Mouse (Mus musculus) gastrocnemius, postnatal 4 days (tissue): ENCODE results near the gene Gm4301. TPM values are rescaled to one million over a fixed set of nuclear protein-coding genes. Genes with fewer than 3 reads are reported as not detected.
"Not testable (repeated sequence)": the region's sequence is repeated elsewhere in the genome, so short reads cannot be mapped to it uniquely, and the experiment has no call there.

Experiments
- DNase-seq, 2 experiments: peaks; one replicate each; pipeline ENCODE4 v3.0.0; 2021 to 2022; ENCODE audit warnings: low spot score in 2 of 2, mixed read lengths in 2 of 2
- long read RNA-seq, 2 experiments: library from polyadenylated mRNA; stranded (forward); transcript quantifications; one replicate each; pipeline ENCODE4 v2.0.0; 2021
- total RNA-seq, 2 experiments: library from RNA; stranded (reverse); gene quantifications; 2 replicates each; pipeline ENCODE4 v1.2.3; 2021

Gm4301 gene
- not detected for total RNA-seq
- long read RNA-seq, experiment 1 = 0 reads
- long read RNA-seq, experiment 2 = 0 reads

DNA sequence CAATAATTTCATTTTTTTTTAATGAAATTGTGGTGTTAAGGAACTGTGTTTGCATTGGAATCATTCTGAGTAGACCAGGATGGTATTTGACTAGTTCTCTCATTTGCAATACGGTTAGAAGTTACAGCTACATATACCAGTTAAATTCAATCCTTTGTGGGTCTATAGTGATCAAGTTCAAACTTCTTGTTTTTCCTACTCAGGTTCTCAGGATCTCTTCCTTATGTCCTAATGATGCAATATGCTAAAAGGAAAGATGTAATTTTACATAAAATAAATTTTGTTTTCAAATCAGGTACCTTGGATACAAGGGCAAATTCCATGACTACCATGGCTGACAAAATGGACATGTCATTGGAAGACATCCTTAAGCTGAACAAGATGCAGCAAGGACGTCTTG is at the start of gene Gm4301:
TSS of gene Gm4301 (plus strand) at position 301 of the 400 bp plus-strand sequence.
- DNase-seq = not testable (repeated sequence)

DNA sequence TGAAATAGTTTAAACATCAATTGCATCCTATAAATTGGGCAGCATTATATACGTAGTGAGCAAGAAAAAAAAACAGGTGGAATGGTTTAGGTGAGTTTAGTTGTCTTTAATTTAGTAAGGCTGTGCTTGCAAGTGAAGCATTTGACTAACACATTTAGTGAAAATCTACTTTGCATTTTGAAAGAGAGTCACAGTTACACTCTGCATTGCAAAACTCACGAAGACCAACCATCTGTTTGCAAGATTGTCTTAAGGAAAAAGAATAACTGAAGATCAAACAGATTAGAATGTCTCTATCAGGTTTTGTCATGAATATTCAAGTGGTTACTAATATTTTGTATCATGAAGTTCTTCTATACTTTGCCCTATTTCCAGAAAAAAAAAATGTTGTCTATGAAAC is 39.4 kb upstream of the Gm4301 start:
- no peak for DNase-seq

DNA sequence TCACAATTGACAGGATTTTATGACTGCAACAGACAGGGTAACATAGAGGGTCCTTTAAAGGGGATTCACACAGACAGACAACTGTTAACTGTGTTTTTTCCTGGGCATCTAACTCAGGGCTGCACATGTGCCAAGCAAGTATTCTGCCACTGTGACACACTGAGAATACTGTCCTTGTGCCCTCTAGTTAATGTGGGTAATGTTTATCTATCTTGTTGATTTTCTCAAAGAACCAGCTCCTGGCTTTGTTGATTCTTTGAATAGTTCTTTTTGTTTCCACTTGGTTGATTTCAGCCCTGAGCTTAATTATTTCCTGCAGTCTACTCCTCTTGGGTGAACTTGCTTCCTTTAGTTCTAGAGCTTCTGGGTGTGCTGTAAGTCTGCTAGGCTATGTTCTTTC is 35.4 kb upstream of the Gm4301 start:
- not testable (repeated sequence) for DNase-seq

DNA sequence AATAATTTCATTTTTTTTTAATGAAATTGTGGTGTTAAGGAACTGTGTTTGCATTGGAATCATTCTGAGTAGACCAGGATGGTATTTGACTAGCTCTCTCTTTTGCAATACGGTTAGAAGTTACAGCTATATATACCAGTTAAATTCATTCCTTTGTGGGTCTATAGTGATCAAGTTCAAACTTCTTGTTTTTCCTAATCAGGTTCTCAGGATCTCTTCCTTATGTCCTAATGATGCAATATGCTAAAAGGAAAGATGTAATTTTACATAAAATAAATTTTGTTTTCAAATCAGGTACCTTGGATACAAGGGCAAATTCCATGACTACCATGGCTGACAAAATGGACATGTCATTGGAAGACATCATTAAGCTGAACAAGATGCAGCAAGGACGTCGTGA is 5.1 kb downstream of the Gm4301 start, which contains the start of gene Gm4302:
TSS of gene Gm4302 (plus strand) at position 301 of the 400 bp plus-strand sequence.
- DNase-seq = not testable (repeated sequence)

DNA sequence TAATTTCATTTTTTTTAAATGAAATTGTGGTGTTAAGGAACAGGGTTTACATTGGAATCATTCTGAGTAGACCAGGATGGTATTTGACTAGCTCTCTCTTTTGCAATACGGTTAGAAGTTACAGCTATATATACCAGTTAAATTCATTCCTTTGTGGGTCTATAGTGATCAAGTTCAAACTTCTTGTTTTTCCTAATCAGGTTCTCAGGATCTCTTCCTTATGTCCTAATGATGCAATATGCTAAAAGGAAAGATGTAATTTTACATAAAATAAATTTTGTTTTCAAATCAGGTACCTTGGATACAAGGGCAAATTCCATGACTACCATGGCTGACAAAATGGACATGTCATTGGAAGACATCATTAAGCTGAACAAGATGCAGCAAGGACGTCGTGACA is 10.2 kb downstream of the Gm4301 start, which contains the start of gene Gm4303:
TSS of gene Gm4303 (plus strand) at position 301 of the 400 bp plus-strand sequence.
- not testable (repeated sequence) for DNase-seq

DNA sequence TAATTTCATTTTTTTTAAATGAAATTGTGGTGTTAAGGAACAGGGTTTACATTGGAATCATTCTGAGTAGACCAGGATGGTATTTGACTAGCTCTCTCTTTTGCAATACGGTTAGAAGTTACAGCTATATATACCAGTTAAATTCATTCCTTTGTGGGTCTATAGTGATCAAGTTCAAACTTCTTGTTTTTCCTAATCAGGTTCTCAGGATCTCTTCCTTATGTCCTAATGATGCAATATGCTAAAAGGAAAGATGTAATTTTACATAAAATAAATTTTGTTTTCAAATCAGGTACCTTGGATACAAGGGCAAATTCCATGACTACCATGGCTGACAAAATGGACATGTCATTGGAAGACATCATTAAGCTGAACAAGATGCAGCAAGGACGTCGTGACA is 15.3 kb downstream of the Gm4301 start, which contains the start of gene Gm4305:
TSS of gene Gm4305 (plus strand) at position 301 of the 400 bp plus-strand sequence.
- DNase-seq = not testable (repeated sequence)

DNA sequence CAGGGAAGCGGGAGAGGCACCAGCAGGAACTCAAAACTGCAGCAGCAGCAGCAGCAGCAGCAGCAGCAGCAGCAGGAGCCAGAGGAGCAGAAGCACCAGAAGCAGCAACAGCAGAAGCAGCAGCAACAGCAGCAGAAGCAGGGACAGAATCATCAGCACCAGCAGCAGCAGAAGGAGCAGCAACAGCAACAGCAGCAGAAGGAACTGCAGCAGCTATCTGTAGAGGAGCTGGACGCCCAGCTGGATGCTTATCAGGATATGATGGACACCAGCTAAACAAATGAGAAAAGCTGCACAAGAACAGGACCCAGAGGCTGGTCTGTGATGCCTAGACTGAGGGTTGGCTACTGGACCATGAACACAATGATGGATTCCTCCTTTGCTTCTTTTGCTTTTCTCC is 21.4 kb downstream of the Gm4301 start:
- DNase-seq = peak; percentile 12 to 15

DNA sequence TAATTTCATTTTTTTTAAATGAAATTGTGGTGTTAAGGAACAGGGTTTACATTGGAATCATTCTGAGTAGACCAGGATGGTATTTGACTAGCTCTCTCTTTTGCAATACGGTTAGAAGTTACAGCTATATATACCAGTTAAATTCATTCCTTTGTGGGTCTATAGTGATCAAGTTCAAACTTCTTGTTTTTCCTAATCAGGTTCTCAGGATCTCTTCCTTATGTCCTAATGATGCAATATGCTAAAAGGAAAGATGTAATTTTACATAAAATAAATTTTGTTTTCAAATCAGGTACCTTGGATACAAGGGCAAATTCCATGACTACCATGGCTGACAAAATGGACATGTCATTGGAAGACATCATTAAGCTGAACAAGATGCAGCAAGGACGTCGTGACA is 25.6 kb downstream of the Gm4301 start, which contains the start of gene Gm4307:
TSS of gene Gm4307 (plus strand) at position 301 of the 400 bp plus-strand sequence.
- DNase-seq = not testable (repeated sequence)

DNA sequence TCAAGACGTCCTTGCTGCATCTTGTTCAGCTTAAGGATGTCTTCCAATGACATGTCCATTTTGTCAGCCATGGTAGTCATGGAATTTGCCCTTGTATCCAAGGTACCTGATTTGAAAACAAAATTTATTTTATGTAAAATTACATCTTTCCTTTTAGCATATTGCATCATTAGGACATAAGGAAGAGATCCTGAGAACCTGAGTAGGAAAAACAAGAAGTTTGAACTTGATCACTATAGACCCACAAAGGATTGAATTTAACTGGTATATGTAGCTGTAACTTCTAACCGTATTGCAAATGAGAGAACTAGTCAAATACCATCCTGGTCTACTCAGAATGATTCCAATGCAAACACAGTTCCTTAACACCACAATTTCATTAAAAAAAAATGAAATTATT is 47.0 kb downstream of the Gm4301 start, which contains the start of gene Gm4312:
TSS of gene Gm4312 (minus strand) at position 101 of the 400 bp plus-strand sequence.
- DNase-seq = not testable (repeated sequence)

Other genes with a start within 250 kb of the Gm4301 start
- gene Gm4302, start 5.2 kb downstream of the Gm4301 start, total RNA-seq = not detected
- gene Gm4303, start 10.3 kb downstream of the Gm4301 start, total RNA-seq = not detected
- gene Gm4305, start 15.4 kb downstream of the Gm4301 start, total RNA-seq = not detected
- not detected for gene Gm4307, start 25.7 kb downstream of the Gm4301 start, total RNA-seq
- gene Gm4312, start 46.9 kb downstream of the Gm4301 start, total RNA-seq = not detected
- 10 to 100 TPM; 15.1 to 16.7 TPM for gene Tmtc3, start 151.7 kb downstream of the Gm4301 start, total RNA-seq
- gene Cep290, start 151.9 kb downstream of the Gm4301 start, total RNA-seq = 1 to 10 TPM; 4.6 to 5.3 TPM